ENCODE assay signal across 7 mouse cellular contexts in the genomic region with DNA sequence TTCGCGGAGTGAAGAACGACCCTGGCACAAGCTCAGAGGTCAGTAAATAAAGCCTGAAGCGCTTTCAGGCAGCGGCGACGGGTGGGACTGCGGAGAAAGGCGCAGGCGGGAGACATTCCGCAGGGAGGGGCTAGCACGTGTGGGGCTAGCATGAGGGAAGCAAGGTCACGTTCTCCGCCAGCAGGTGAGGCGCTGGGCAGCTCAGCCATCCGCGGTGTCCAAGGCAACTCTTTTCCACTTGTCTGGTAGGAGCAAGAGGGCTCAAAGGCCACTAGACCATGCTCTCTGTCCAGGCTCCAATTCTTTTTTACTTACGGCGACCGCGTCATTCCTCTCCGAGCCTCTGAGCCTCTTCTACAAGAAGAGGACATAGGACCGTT. TPM values are rescaled to one million over a fixed set of nuclear protein-coding genes. Genes with fewer than 3 reads are reported as not detected.
DNase-seq lines count a peak whose midpoint lies in the region; ATAC-seq lines count a peak whose summit lies in the region.

No protein-coding gene starts in this region.

- H3K27ac ChIP-seq in hindbrain, embryonic 14.5 days: peak overlapping the region; percentile 49; the same call in 1 of the 2 replicates

- peaks cover 5% of the 10 kb centered on the region; the same call in 1 of the 2 replicates for H3K36me3 ChIP-seq in hindbrain, embryonic 14.5 days (replicated peaks; ENCODE audit: control insufficient read depth, insufficient read depth)
- no peaks in the 10 kb centered on the region for H3K36me3 ChIP-seq in splenic B cell, adult 2 months (ENCODE audit: control insufficient read depth, insufficient read depth, low read length, poor library complexity, severe bottlenecking)

- H3K27me3 ChIP-seq in hindbrain, embryonic 14.5 days (ENCODE audit: control insufficient read depth, insufficient read depth, low read length): peaks cover 13% of the 10 kb centered on the region
- H3K27me3 ChIP-seq in splenic B cell, adult 2 months (ENCODE audit: control insufficient read depth, insufficient read depth, low read length, poor library complexity, severe bottlenecking): no peaks in the 10 kb centered on the region

- intact Hi-C loops in left cerebral cortex, postnatal 4 days (cut with DNase I): no loop called here

- H3K4me3 ChIP-seq in hindbrain, embryonic 14.5 days (replicated peaks; ENCODE audit: low read length): peak overlapping the region; percentile 59

- DNase-seq in ZHBTc4 (ENCODE audit: low read depth, low spot score): peak; percentile 92
- peak; percentile 63 for DNase-seq in cerebellum, adult 8-10 months
- DNase-seq in frontal cortex, postnatal 36 days (ENCODE audit: low spot score in 2 of 2): peak; percentile 48 to 51
- peak; percentile 36 for DNase-seq in hindbrain, embryonic 14.5 days (ENCODE audit: low spot score)
- peak; percentile 35 for DNase-seq in left cerebral cortex, postnatal 4 days
- DNase-seq in splenic B cell, adult 2 months (ENCODE audit: low read depth, low spot score): peak; percentile 17

- peak overlapping the region; percentile 95 for H3K4me2 ChIP-seq in hindbrain, embryonic 14.5 days (replicated peaks)

- WGBS in hindbrain, embryonic 14.5 days: under 1% methylated on average over 23 of the region's 23 CpGs

- H3K9ac ChIP-seq in hindbrain, embryonic 14.5 days: peak overlapping the region; percentile 84

- peaks cover 11% of the 10 kb centered on the region for H3K4me1 ChIP-seq in hindbrain, embryonic 14.5 days (replicated peaks; ENCODE audit: control insufficient read depth, insufficient read depth, low read length)

- no peaks in the 10 kb centered on the region for H3K9me3 ChIP-seq in hindbrain, embryonic 14.5 days (ENCODE audit: control insufficient read depth, low read length)

- peak; percentile 7; the same call in 1 of the 2 replicates for ATAC-seq in hindbrain, embryonic 14.5 days (ENCODE audit: low FRiP score)
- peak; percentile 79 for ATAC-seq in megakaryocyte-erythroid progenitor cell, adult 5-6 weeks (replicated peaks; ENCODE audit: low FRiP score, low TSS enrichment, poor library complexity, severe bottlenecking)

RNA-seq across cellular contexts. Expression of a gene that starts 0.6 kb away (rescaled TPM):
- polyA plus RNA-seq in hindbrain, embryonic 14.5 days (2014; fragmentation: Nextera tagmentation; extraction: Ambion mirVana): 272 and 285 TPM in 2 replicates
- 100 to 1,000 TPM; 192 to 199 TPM for total RNA-seq in left cerebral cortex, postnatal 4 days (2021)
- total RNA-seq in megakaryocyte-erythroid progenitor cell, adult 5-6 weeks (2014; fragmentation: Nextera tagmentation): not detected in 2 replicates
- not detected in 2 replicates for total RNA-seq in megakaryocyte-erythroid progenitor cell, adult 5-6 weeks (2017)

RNA-seq across cellular contexts. Expression of a gene that starts 0.6 kb away (rescaled TPM):
- 0.46 TPM in 1 of 2 replicates, not detected in the other for polyA plus RNA-seq in hindbrain, embryonic 14.5 days (2014; fragmentation: Nextera tagmentation; extraction: Ambion mirVana)
- total RNA-seq in left cerebral cortex, postnatal 4 days (2021): 1 to 10 TPM; 1.0 to 1.7 TPM
- not detected in 2 replicates for total RNA-seq in megakaryocyte-erythroid progenitor cell, adult 5-6 weeks (2014; fragmentation: Nextera tagmentation)
- not detected in 2 replicates for total RNA-seq in megakaryocyte-erythroid progenitor cell, adult 5-6 weeks (2017)

RNA-seq across cellular contexts. Expression of a gene that starts 28.8 kb away (rescaled TPM):
- 32.3 and 35.5 TPM in 2 replicates for polyA plus RNA-seq in hindbrain, embryonic 14.5 days (2014; fragmentation: Nextera tagmentation; extraction: Ambion mirVana)
- total RNA-seq in left cerebral cortex, postnatal 4 days (2021): 1 to 10 TPM; 8.5 to 9.2 TPM
- total RNA-seq in megakaryocyte-erythroid progenitor cell, adult 5-6 weeks (2014; fragmentation: Nextera tagmentation): not detected in 2 replicates
- total RNA-seq in megakaryocyte-erythroid progenitor cell, adult 5-6 weeks (2017): not detected in 2 replicates

RNA-seq across cellular contexts. Expression of a gene that starts 51.9 kb away (rescaled TPM):
- polyA plus RNA-seq in hindbrain, embryonic 14.5 days (2014; fragmentation: Nextera tagmentation; extraction: Ambion mirVana): 88.1 and 89.8 TPM in 2 replicates
- total RNA-seq in left cerebral cortex, postnatal 4 days (2021): 10 to 100 TPM; 50.7 to 54.9 TPM
- total RNA-seq in megakaryocyte-erythroid progenitor cell, adult 5-6 weeks (2014; fragmentation: Nextera tagmentation): 37.6 and 62.0 TPM in 2 replicates
- total RNA-seq in megakaryocyte-erythroid progenitor cell, adult 5-6 weeks (2017): 80.6 and 99.6 TPM in 2 replicates

RNA-seq across cellular contexts. Expression of a gene that starts 52.1 kb away (rescaled TPM):
- polyA plus RNA-seq in hindbrain, embryonic 14.5 days (2014; fragmentation: Nextera tagmentation; extraction: Ambion mirVana): 92.5 and 94.6 TPM in 2 replicates
- 10 to 100 TPM; 42.4 to 46.1 TPM for total RNA-seq in left cerebral cortex, postnatal 4 days (2021)
- total RNA-seq in megakaryocyte-erythroid progenitor cell, adult 5-6 weeks (2014; fragmentation: Nextera tagmentation): 96.3 and 106 TPM in 2 replicates
- 83.7 and 96.3 TPM in 2 replicates for total RNA-seq in megakaryocyte-erythroid progenitor cell, adult 5-6 weeks (2017)

Comparison
In these comparisons a context has a peak if more than half of its experiments do, and no peak if none do; other contexts are left out.
1. Peak in every context shown above with its lines: DNase-seq, ATAC-seq, H3K4me3 ChIP-seq and H3K27ac ChIP-seq.
2. DNase-seq: peak in every context shown above with its lines; median percentile 92 in ZHBTc4; 63 in cerebellum, adult 8-10 months; 50 in frontal cortex, postnatal 36 days; 36 in hindbrain, embryonic 14.5 days; 35 in left cerebral cortex, postnatal 4 days; 17 in splenic B cell, adult 2 months.
3. RNA of a gene that starts 0.6 kb away (total RNA-seq): 192 to 199 TPM in left cerebral cortex, postnatal 4 days; not detected in megakaryocyte-erythroid progenitor cell, adult 5-6 weeks; every median in the first group is over 100 times any median in the second.
4. RNA of a gene that starts 28.8 kb away (total RNA-seq): 8.5 to 9.2 TPM in left cerebral cortex, postnatal 4 days; not detected in megakaryocyte-erythroid progenitor cell, adult 5-6 weeks; every median in the first group is over 4 times any median in the second.